Mouse (Mus musculus) erythroblast, embryonic 14.5 days (primary cell): ENCODE results near the gene Slc20a1.

Experiments used
- GATA1 ChIP-seq: IDR thresholded peaks from 2 replicates; pipeline ENCODE4 v1.6.1; 2012; ENCODE audit warnings: low read length, inconsistent platforms, mixed read lengths
- TAL1 ChIP-seq: IDR thresholded peaks from 3 replicates; pipeline ENCODE4 v1.6.1; 2012; ENCODE audit warnings: low read length, inconsistent platforms, mixed read lengths

DNA sequence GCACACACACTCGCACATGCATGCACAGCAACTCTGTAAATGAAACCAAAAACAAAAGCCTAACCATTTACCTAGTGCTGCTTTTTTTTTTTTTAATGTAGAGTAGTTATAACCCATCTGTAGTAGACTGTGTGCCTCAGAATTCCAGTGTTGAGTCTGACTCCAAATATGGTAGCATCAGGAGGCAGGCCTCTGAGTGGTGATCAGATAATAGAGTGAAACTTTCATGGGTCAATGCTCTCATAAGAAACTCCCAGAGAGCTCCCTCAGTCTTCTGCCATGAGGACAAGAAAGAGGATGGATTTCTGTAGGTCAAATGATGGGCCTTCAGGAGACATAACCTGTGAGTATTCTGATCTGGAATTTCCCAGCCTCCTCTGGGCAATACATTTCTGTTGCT, 16.2 kb upstream of the Slc20a1 start:
- TF ChIP-seq GATA1 (no peak), TAL1 (no peak)
